Mouse (Mus musculus) G1E (cell line): ENCODE results near the gene Xylb. TPM values are rescaled to one million over a fixed set of nuclear protein-coding genes. Genes with fewer than 3 reads are reported as not detected.
A peak's percentile ranks its signal among the peaks of the same experiment; 100 is the strongest.

Experiments used
- ATAC-seq: 2 replicates; pipeline ENCODE4 v1.8.0; 2016; ENCODE audit warnings: mild to moderate bottlenecking; ENCODE audit not compliant: insufficient number of reproducible peaks, poor library complexity, low FRiP score, severe bottlenecking; ENCODE audit errors: extremely low read depth
- DNase-seq: peaks from one replicate; pipeline ENCODE4 v3.0.0; 2012; ENCODE audit warnings: low spot score
- H3K27me3 ChIP-seq: 2 replicates; pipeline ENCODE4 v1.6.1; 2012; ENCODE audit warnings: mild to moderate bottlenecking, low read length, inconsistent platforms; ENCODE audit not compliant: insufficient read depth
- H3K36me3 ChIP-seq: replicated peaks from 2 replicates; pipeline ENCODE3; 2012; ENCODE audit warnings: mild to moderate bottlenecking, inconsistent platforms
- H3K4me1 ChIP-seq: 2 replicates; pipeline ENCODE4 v1.6.1; 2012; ENCODE audit warnings: low read depth, low read length, inconsistent platforms, mixed read lengths; ENCODE audit not compliant: insufficient read depth
- H3K4me3 ChIP-seq: 2 replicates; pipeline ENCODE4 v1.5.1; 2012; ENCODE audit warnings: low read depth, mild to moderate bottlenecking, inconsistent platforms, low read length, moderate library complexity, mixed read lengths
- H3K9me3 ChIP-seq: replicated peaks from 2 replicates; pipeline ENCODE4 v1.6.1; 2012; ENCODE audit warnings: inconsistent platforms
- CTCF ChIP-seq: IDR thresholded peaks from 2 replicates; pipeline ENCODE4 v1.5.1; 2012; ENCODE audit warnings: low read depth, low read length, inconsistent platforms, mixed read lengths
- GATA1 ChIP-seq: IDR thresholded peaks from 2 replicates; pipeline ENCODE4 v1.6.1; 2012; ENCODE audit warnings: borderline replicate concordance, low read length, inconsistent platforms, mixed read lengths
- GATA2 ChIP-seq: IDR thresholded peaks from 2 replicates; pipeline ENCODE4 v1.6.1; 2012; ENCODE audit warnings: low read depth, low read length, inconsistent platforms, borderline replicate concordance
- POLR2AphosphoS5 ChIP-seq: IDR thresholded peaks from 2 replicates; pipeline ENCODE4 v1.6.1; 2012; ENCODE audit warnings: low read depth, low read length, inconsistent platforms; ENCODE audit not compliant: insufficient replicate concordance
- TAL1 ChIP-seq: conservative IDR thresholded peaks from 2 replicates; pipeline ENCODE4 v1.6.1; 2012; ENCODE audit warnings: low read depth, low read length, inconsistent platforms, mixed read lengths
- polyA plus RNA-seq: library from polyadenylated mRNA; stranded (reverse); fragments of >175 nt; gene quantifications from 2 replicates; pipeline ENCODE4 v1.2.3, GENCODE M21; 2012
- total RNA-seq, 2 experiments: library from RNA; stranded (forward) in 1 of 2; stranded (reverse) in 1 of 2; fragments of 200-1000 nt in 1 of 2; fragments of >200 nt in 1 of 2; fragmentation: Nextera tagmentation in 1 of 2; gene quantifications; 2 replicates each; pipeline ENCODE4 v1.2.3; 2014 to 2017

Gene Xylb
- total and polyA plus RNA-seq, 3 experiments, result 7.7 to 23.7 (median 10.3) TPM

GRCm38 (mm10) chr9:119371251-119371650 is 14.1 kb downstream of the Xylb start:
- peaks cover 87% of the 10 kb centered on the region for H3K36me3 ChIP-seq
- TF ChIP-seq CTCF, result no peak
- no peak for TF ChIP-seq GATA2
- TF ChIP-seq GATA1, result no peak
- no peak for TF ChIP-seq POLR2AphosphoS5
- no peak for TF ChIP-seq TAL1
- peak overlapping the region; percentile 2; the same call in 1 of the 2 replicates for H3K4me3 ChIP-seq
- H3K9me3 ChIP-seq, result no peaks in the 10 kb centered on the region
- ATAC-seq (no peak), DNase-seq (no peak)
- H3K4me1 ChIP-seq, result no peaks in the 10 kb centered on the region
- H3K27me3 ChIP-seq, result no peaks in the 10 kb centered on the region

- H3K9me3 ChIP-seq, result no peaks in the 10 kb centered on the region
- H3K36me3 ChIP-seq, result peaks cover 82% of the 10 kb centered on the region
- ATAC-seq, result no peak
- no peak overlapping the region for H3K4me3 ChIP-seq
- 0 out of 2 replicates have a peak, but pooled peaks cover 3% of the 10 kb centered on the region for H3K4me1 ChIP-seq
- H3K27me3 ChIP-seq, result no peaks in the 10 kb centered on the region
- no peak for DNase-seq
- TF ChIP-seq POLR2AphosphoS5, result no peak
- TF ChIP-seq TAL1, result no peak
Observed at GRCm38 (mm10) chr9:119375008-119375407, 17.8 kb downstream of the Xylb start.

GRCm38 (mm10) chr9:119375556-119375955 is 18.4 kb downstream of the Xylb start:
- H3K4me3 ChIP-seq, result no peak overlapping the region
- H3K36me3 ChIP-seq, result peaks cover 85% of the 10 kb centered on the region
- H3K27me3 ChIP-seq, result no peaks in the 10 kb centered on the region
- DNase-seq (no peak), ATAC-seq (no peak)
- TF ChIP-seq GATA2, result no peak
- TF ChIP-seq CTCF, result no peak
- TF ChIP-seq POLR2AphosphoS5, result no peak
- 0 out of 2 replicates have a peak, but pooled peaks cover 3% of the 10 kb centered on the region for H3K4me1 ChIP-seq
- no peaks in the 10 kb centered on the region for H3K9me3 ChIP-seq

GRCm38 (mm10) chr9:119378231-119378630 is 21.1 kb downstream of the Xylb start:
- no peak for TF ChIP-seq TAL1
- TF ChIP-seq POLR2AphosphoS5, result no peak
- no peak for TF ChIP-seq GATA2
- TF ChIP-seq GATA1, result no peak
- no peak for TF ChIP-seq CTCF
- H3K36me3 ChIP-seq, result peaks cover 89% of the 10 kb centered on the region
- DNase-seq (no peak), ATAC-seq (no peak)
- 0 out of 2 replicates have a peak, but pooled peaks cover 3% of the 10 kb centered on the region for H3K4me1 ChIP-seq
- H3K4me3 ChIP-seq, result no peak overlapping the region
- no peaks in the 10 kb centered on the region for H3K27me3 ChIP-seq
- no peaks in the 10 kb centered on the region for H3K9me3 ChIP-seq

GRCm38 (mm10) chr9:119382603-119383002 is 25.4 kb downstream of the Xylb start:
- ATAC-seq (no peak), DNase-seq (no peak)
- Histone ChIP-seq H3K27me3 (no peaks in the 10 kb centered on the region), H3K36me3 (peaks cover 78% of the 10 kb centered on the region), H3K9me3 (no peaks in the 10 kb centered on the region), H3K4me3 (no peak overlapping the region), H3K4me1 (0 out of 2 replicates have a peak, but pooled peaks cover 3% of the 10 kb centered on the region)
- no peak for TF ChIP-seq TAL1
- TF ChIP-seq CTCF, result no peak
- no peak for TF ChIP-seq POLR2AphosphoS5
- no peak for TF ChIP-seq GATA2
- no peak for TF ChIP-seq GATA1

DNA sequence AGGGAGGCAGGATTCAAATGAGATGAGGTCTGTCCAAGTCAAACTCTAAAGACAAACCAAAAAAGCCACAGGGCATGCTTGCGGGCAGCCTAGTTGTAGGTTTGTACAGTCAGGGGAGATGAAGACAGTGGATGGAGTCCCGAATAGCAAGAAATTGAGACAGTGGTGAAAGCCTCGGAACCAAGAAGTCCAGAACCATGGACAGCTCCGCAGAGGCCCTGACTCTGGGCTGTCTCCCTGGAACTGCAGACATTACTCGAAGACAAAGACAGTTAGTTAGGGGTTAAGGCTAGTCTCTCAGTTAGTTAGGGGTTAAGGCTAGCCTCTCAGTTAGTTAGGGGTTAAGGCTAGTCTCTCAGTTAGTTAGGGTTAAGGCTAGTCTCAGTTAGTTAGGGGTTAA is 31.8 kb downstream of the Xylb start:
- TF ChIP-seq CTCF (no peak), POLR2AphosphoS5 (no peak)
- 0 out of 2 replicates have a peak, but pooled peaks have one; percentile 22 for ATAC-seq
- Histone ChIP-seq H3K9me3 (no peaks in the 10 kb centered on the region), H3K4me1 (no peaks in the 10 kb centered on the region), H3K36me3 (peaks cover 53% of the 10 kb centered on the region), H3K27me3 (no peaks in the 10 kb centered on the region), H3K4me3 (no peak overlapping the region)
- peak; percentile 20 for DNase-seq

- no peaks in the 10 kb centered on the region for H3K4me1 ChIP-seq
- no peak for ATAC-seq
- TF ChIP-seq CTCF (no peak), GATA2 (no peak), GATA1 (no peak), POLR2AphosphoS5 (no peak), TAL1 (no peak)
- H3K27me3 ChIP-seq, result no peaks in the 10 kb centered on the region
- H3K9me3 ChIP-seq, result no peaks in the 10 kb centered on the region
- peaks cover 45% of the 10 kb centered on the region for H3K36me3 ChIP-seq
- H3K4me3 ChIP-seq, result no peak overlapping the region
- DNase-seq, result no peak
Observed at GRCm38 (mm10) chr9:119390214-119390613, 33.0 kb downstream of the Xylb start.
